Mouse (Mus musculus): Measurements from ENCODE around the gene Sirt4. TPM values are rescaled to one million over a fixed set of nuclear protein-coding genes. Genes with fewer than 3 reads are reported as not detected.

Gene Sirt4
- polyA plus RNA-seq (2014; fragmentation: Illumina TruSeq; extraction: RNeasy Lipid Tissue Mini Kit (QIAGEN cat#74804); ENCODE audit: low read depth, low replicate concordance) = 15.1 TPM

DNA sequence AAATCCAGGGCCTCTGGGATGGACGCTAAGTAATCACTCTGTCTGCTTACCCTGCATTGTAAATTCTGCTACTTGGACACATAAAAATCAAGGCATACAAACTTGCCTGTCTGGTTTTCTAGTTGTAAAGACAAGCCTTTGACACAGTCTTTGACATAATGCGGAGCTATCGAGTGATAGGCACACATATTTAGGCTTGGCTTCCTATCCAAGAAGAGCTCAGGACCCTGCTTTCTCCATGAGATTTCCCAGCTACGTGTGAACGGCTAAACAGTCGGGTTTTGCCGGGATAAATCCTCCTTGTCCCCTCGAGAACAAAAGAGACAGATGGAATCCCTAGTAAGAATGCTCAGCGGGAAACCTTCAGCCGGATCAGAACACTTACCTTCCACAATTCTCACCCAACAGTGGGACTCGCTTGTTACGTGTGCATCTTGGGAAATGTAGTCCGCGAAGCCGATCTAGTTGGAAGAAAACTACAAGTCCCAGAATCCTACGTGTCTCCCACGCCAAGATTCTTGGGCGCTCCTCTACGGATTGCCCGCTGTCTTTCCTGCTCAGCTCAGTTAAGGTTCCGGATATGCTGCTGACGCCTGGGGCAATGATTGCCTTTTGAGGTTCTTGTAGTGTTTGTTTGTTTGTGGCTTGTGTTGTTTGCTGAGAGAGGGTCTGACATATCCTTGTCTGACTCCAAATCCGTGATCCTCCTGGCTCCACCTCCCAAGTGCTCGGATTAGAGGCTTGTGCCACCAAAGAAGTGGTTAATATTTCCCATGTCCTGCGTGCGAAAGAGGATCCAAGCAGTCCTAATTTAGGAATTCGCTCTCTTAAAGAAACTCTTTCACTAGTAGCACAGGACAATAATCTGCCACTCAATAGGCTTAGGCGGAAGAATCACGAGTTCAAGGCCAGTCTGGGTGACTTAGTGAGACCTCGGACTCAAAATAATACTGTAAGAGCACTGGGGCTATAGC lies at the start of gene Sirt4:
TSS of gene Sirt4 (minus strand) at position 779 of the 974 bp plus-strand sequence.

GRCm38 (mm10) chr5:115506454-115507201 lies 22.1 kb upstream of the Sirt4 start, which contains the start of gene Pxn:
Gene Pxn, plus strand, starts transcription at chr5:115506676.

GRCm38 (mm10) chr5:115465642-115466420 lies 18.7 kb downstream of the Sirt4 start, which contains the start of gene Pla2g1b:
Gene Pla2g1b, plus strand, starts transcription at chr5:115466262.

DNA sequence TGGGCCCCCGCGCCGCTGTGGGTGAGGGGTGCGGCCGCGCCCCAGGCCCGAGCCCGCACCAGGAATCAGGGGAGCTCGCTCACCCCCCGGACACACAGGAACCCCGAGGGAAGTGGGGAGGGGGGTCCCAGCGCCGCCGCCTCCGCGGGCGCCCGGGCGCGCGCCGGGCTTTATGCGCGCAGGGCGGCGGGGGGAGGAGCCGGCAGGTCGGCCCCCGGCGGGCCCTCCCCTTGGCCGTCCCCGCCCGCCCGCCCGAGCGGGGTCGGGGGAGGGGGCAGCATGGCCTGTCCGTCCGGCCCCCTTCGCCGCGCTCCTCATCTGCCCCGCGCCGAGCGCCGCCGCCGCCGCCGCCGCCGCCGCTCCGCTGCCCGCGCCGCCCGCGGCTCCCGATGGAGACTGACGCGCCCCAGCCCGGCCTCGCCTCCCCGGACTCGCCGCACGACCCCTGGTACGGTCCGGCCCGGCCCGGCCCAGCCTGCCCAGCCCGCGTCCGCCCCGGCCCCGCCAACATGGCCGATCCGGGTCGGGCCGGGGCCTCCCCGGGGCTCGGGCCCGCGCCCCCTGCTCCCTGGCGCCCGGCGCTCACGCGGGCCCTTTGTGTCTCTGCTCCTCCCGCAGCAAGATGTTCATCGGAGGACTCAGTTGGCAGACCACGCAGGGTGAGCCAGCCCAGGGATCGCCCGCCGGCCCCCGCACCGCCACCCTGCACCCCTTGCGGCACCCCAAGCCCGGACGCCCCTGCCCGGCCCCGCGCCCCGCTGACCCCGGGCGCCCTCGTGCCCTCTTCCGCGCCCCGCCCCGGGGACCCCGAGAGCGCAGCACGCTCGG lies 55.0 kb downstream of the Sirt4 start, which contains the start of gene Msi1:
TSS of gene Msi1 (plus strand) at position 241 of the 828 bp plus-strand sequence.

Other genes starting within 250 kb of the Sirt4 start
- gene Pop5, start 248.9 kb downstream of the Sirt4 start, polyA plus RNA-seq (2014; fragmentation: Illumina TruSeq; extraction: RNeasy Lipid Tissue Mini Kit (QIAGEN cat#74804); ENCODE audit: low read depth, low replicate concordance) = 2.8 TPM
- 48.6 TPM for gene Rnf10, start 211.8 kb downstream of the Sirt4 start, polyA plus RNA-seq (2014; fragmentation: Illumina TruSeq; extraction: RNeasy Lipid Tissue Mini Kit (QIAGEN cat#74804); ENCODE audit: low read depth, low replicate concordance)
- 8.0 TPM for gene Coq5, start 205.1 kb downstream of the Sirt4 start, polyA plus RNA-seq (2014; fragmentation: Illumina TruSeq; extraction: RNeasy Lipid Tissue Mini Kit (QIAGEN cat#74804); ENCODE audit: low read depth, low replicate concordance)
- gene Dynll1, start 183.7 kb downstream of the Sirt4 start, polyA plus RNA-seq (2014; fragmentation: Illumina TruSeq; extraction: RNeasy Lipid Tissue Mini Kit (QIAGEN cat#74804); ENCODE audit: low read depth, low replicate concordance) = 1,490 TPM
- 43.0 TPM for gene Srsf9, start 157.5 kb downstream of the Sirt4 start, polyA plus RNA-seq (2014; fragmentation: Illumina TruSeq; extraction: RNeasy Lipid Tissue Mini Kit (QIAGEN cat#74804); ENCODE audit: low read depth, low replicate concordance)
- 27.7 TPM for gene Gatc, start 143.5 kb downstream of the Sirt4 start, polyA plus RNA-seq (2014; fragmentation: Illumina TruSeq; extraction: RNeasy Lipid Tissue Mini Kit (QIAGEN cat#74804); ENCODE audit: low read depth, low replicate concordance)
- gene Triap1, start 143.5 kb downstream of the Sirt4 start, polyA plus RNA-seq (2014; fragmentation: Illumina TruSeq; extraction: RNeasy Lipid Tissue Mini Kit (QIAGEN cat#74804); ENCODE audit: low read depth, low replicate concordance) = 3.8 TPM
- gene Cox6a1, start 135.7 kb downstream of the Sirt4 start, polyA plus RNA-seq (2014; fragmentation: Illumina TruSeq; extraction: RNeasy Lipid Tissue Mini Kit (QIAGEN cat#74804); ENCODE audit: low read depth, low replicate concordance) = 36.1 TPM
- 11.8 TPM for gene Msi1, start 55.1 kb downstream of the Sirt4 start, polyA plus RNA-seq (2014; fragmentation: Illumina TruSeq; extraction: RNeasy Lipid Tissue Mini Kit (QIAGEN cat#74804); ENCODE audit: low read depth, low replicate concordance)
- gene Pla2g1b, start 18.5 kb downstream of the Sirt4 start, polyA plus RNA-seq (2014; fragmentation: Illumina TruSeq; extraction: RNeasy Lipid Tissue Mini Kit (QIAGEN cat#74804); ENCODE audit: low read depth, low replicate concordance) = not detected
- 7.3 TPM for gene Pxn, start 22.0 kb upstream of the Sirt4 start, polyA plus RNA-seq (2014; fragmentation: Illumina TruSeq; extraction: RNeasy Lipid Tissue Mini Kit (QIAGEN cat#74804); ENCODE audit: low read depth, low replicate concordance)
- 37.4 TPM for gene Rplp0, start 74.7 kb upstream of the Sirt4 start, polyA plus RNA-seq (2014; fragmentation: Illumina TruSeq; extraction: RNeasy Lipid Tissue Mini Kit (QIAGEN cat#74804); ENCODE audit: low read depth, low replicate concordance)
- 4.3 TPM for gene Gcn1l1, start 80.5 kb upstream of the Sirt4 start, polyA plus RNA-seq (2014; fragmentation: Illumina TruSeq; extraction: RNeasy Lipid Tissue Mini Kit (QIAGEN cat#74804); ENCODE audit: low read depth, low replicate concordance)
- gene Rab35, start 147.2 kb upstream of the Sirt4 start, polyA plus RNA-seq (2014; fragmentation: Illumina TruSeq; extraction: RNeasy Lipid Tissue Mini Kit (QIAGEN cat#74804); ENCODE audit: low read depth, low replicate concordance) = 3.6 TPM
- gene Bicdl1, start 246.9 kb upstream of the Sirt4 start, polyA plus RNA-seq (2014; fragmentation: Illumina TruSeq; extraction: RNeasy Lipid Tissue Mini Kit (QIAGEN cat#74804); ENCODE audit: low read depth, low replicate concordance) = 0.92 TPM